Mouse (Mus musculus): ENCODE data around the gene Lyrm7.

Gene Lyrm7

GRCm38 (mm10) chr11:54793173-54793572, 67.5 kb downstream of the Lyrm7 start:
- no peak for DNase-seq

- DNase-seq: no peak
Observed at GRCm38 (mm10) chr11:54791458-54791857, 69.3 kb downstream of the Lyrm7 start.

GRCm38 (mm10) chr11:54787488-54788474, 72.9 kb downstream of the Lyrm7 start, which contains the start of gene Cdc42se2:
Gene Cdc42se2 (minus strand): TSS chr11:54787675.
- peak; percentile 93 to 96 for DNase-seq

GRCm38 (mm10) chr11:54786858-54787487, 73.7 kb downstream of the Lyrm7 start:
- DNase-seq: peak; percentile 33 to 49

GRCm38 (mm10) chr11:54785566-54785965, 75.2 kb downstream of the Lyrm7 start:
- DNase-seq: no peak

- no peak for DNase-seq
Observed at GRCm38 (mm10) chr11:54784436-54784835, 76.3 kb downstream of the Lyrm7 start.

GRCm38 (mm10) chr11:54782253-54782652, 78.5 kb downstream of the Lyrm7 start:
- no peak for DNase-seq

- no peak for DNase-seq
Observed at GRCm38 (mm10) chr11:54779946-54780345, 80.8 kb downstream of the Lyrm7 start.

GRCm38 (mm10) chr11:54778131-54778844, 82.4 kb downstream of the Lyrm7 start:
- no peak for DNase-seq

- no peak for DNase-seq
Observed at GRCm38 (mm10) chr11:54777387-54778130, 83.2 kb downstream of the Lyrm7 start.
